Mouse (Mus musculus): ENCODE results near the gene Tmem175.

The Tmem175 gene

DNA sequence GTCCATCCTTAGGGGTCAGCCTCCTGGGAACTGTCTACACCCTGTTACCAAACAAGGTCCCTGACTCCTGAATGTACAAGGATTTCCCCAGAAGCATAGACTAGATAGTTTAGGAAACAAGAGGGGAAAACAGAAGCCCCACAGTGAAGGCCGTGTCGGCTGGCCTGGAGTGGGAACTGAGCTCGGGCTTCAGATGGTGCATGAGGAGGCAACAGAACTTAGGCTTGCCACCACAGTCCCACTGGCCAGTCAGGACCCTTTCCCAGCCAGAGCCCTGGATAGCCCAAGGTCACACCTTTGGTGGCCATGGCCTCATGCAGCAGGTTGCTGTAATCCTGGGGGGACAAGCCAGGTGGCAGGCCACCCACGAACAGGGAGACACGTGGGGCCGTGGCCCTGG, 23.8 kb downstream of the Tmem175 start:
- no peak for DNase-seq (ENCODE audit: low read depth, low spot score)

- DNase-seq (ENCODE audit: low read depth, low spot score) = no peak
These were observed 24.9 kb downstream of the Tmem175 start for GRCm38 (mm10) chr5:108654444-108654990.

- DNase-seq (ENCODE audit: low read depth, low spot score) = no peak
These were observed 25.8 kb downstream of the Tmem175 start for GRCm38 (mm10) chr5:108655381-108655780.

DNA sequence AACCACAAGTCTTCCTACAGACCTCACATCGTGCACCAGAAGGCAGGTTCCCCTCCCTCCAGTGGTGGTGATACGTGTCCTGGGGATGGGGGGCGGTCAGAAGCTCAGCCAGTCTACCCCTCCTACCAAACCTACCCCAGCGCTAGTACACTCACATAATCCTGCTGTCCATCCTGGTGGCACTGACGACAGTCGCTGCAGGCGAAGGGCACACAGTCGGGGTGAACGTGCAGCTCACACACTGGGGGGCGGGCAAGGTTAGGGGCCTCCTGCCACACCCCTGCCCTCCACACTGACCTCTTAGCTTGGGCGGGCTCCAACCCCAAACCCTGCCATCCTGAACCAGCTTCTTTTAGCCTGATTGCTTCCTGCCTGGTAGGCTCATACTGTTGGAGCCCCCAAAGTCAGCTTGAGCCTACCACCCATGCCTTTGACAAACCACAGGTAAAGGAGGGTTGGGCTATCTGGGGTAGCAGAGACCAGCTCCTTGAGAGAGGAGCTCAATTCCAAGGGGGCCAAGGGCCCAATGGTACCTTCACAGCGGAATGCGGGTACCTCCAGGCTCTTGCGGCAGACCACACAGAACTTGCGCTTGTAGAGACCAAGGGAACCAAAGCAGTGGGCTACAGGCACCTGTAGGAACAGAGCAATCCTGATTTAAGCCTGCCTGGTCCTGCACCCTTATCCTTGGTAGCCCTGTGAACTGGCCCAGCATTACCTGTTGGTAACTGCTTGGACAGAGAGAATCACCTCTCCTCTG, 26.5 kb downstream of the Tmem175 start:
- DNase-seq (ENCODE audit: low read depth, low spot score) = no peak

GRCm38 (mm10) chr5:108657406-108657805, 27.8 kb downstream of the Tmem175 start:
- DNase-seq (ENCODE audit: low read depth, low spot score) = no peak

GRCm38 (mm10) chr5:108658611-108659010, 29.0 kb downstream of the Tmem175 start:
- no peak for DNase-seq (ENCODE audit: low read depth, low spot score)

GRCm38 (mm10) chr5:108659698-108660631, 30.4 kb downstream of the Tmem175 start, which contains the start of gene Idua:
TSS of gene Idua (plus strand) at chr5:108660331.
- peak; percentile 9 for DNase-seq (ENCODE audit: low read depth, low spot score)

- peak; percentile 93 for DNase-seq (ENCODE audit: low read depth, low spot score)
These were observed 31.2 kb downstream of the Tmem175 start for GRCm38 (mm10) chr5:108660632-108661268.

GRCm38 (mm10) chr5:108662772-108663171, 33.2 kb downstream of the Tmem175 start:
- DNase-seq (ENCODE audit: low read depth, low spot score) = no peak

DNA sequence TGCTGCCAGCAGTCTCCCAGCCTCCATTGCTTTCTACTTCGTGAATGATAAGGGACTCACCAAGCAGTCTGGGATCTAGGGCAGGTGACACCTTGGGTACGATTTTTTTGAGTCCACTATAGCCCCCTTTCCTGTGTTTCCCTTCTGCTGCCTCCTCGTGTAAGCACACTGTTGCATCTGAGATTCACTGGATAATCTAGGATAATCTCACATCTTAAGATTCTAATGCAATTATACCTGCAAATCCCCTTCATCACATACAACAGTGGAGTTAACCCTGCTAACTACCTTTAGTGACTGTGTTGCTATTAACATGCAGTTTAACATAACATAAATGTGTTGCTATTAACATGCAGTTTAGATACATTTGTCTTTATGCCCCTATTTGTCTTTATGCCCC, 35.5 kb downstream of the Tmem175 start:
- no peak for DNase-seq (ENCODE audit: low read depth, low spot score)

GRCm38 (mm10) chr5:108667370-108667769, 37.8 kb downstream of the Tmem175 start:
- DNase-seq (ENCODE audit: low read depth, low spot score) = no peak

DNA sequence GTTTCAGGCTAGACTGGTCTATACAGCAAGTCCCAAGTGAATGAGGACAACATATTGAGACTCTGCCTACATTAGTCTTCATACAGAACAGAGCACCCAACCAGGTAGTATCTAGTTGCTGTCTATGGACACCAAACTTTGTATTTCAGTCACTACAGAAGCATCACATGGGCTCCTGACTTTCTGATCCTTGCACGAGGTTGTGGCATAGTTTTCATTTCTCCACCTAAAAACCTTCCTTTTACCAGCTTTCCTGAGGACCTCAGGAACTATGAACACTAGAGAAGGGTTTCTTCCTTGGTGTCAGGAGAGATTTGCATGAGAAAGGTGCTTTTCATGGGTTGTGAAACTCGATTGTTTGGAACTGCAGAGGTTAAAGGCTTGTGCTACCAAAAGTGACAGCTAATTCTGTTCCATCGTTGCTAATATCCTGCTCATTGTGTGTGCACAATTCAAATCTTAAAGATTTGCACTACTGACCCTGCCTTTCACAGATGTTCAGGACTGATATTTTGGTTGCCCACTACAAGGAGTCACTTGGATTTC, 38.9 kb downstream of the Tmem175 start:
- peak; percentile 57 for DNase-seq (ENCODE audit: low read depth, low spot score)

- DNase-seq (ENCODE audit: low read depth, low spot score) = peak; percentile 88
These were observed 39.7 kb downstream of the Tmem175 start, which contains the start of gene Dgkq for GRCm38 (mm10) chr5:108668977-108669936. TSS of gene Dgkq (minus strand) at chr5:108669672.

DNA sequence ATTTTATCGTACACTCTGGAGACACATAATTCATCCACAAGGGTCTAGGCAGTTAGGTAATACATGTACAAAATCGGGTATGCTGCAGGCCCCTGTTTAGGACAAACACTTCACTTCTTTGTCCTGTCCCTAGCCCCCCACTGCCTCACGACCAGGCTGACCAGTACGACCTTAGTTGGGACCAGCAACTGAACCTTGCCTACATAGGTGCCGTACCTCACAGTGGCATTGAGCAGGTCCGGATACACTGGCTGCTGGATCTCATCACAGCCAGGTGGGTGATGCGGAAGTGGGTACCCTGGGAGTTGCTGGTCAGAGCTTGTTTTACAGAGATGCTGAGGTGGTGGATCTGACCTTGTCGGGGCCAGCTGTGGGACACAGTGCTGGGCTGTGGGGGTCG, 40.4 kb downstream of the Tmem175 start:
- DNase-seq (ENCODE audit: low read depth, low spot score) = no peak

GRCm38 (mm10) chr5:108670785-108671184, 41.2 kb downstream of the Tmem175 start:
- DNase-seq (ENCODE audit: low read depth, low spot score) = peak; percentile 42

DNA sequence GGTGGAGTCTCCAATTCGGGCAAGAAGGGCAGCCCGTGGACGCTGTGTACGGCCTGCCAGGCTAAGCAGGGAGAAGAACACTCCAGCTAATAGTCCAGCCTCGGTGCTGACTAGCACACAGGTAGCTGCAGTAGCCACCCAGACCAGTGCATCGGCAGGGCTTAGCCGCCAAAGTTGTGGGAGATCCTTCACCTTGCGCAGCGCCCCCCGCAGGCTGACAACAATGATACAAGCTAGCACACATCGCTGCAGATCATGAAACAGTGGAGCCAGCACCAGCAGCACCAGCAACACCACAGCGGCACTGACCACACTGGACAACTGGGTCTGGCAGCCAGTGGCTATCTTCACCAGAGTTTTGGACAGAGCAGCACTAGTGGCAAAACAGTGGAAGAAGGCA, 42.2 kb downstream of the Tmem175 start:
- peak; percentile 49 for DNase-seq (ENCODE audit: low read depth, low spot score)

- DNase-seq (ENCODE audit: low read depth, low spot score) = no peak
These were observed 45.1 kb downstream of the Tmem175 start for GRCm38 (mm10) chr5:108674624-108675023.

DNA sequence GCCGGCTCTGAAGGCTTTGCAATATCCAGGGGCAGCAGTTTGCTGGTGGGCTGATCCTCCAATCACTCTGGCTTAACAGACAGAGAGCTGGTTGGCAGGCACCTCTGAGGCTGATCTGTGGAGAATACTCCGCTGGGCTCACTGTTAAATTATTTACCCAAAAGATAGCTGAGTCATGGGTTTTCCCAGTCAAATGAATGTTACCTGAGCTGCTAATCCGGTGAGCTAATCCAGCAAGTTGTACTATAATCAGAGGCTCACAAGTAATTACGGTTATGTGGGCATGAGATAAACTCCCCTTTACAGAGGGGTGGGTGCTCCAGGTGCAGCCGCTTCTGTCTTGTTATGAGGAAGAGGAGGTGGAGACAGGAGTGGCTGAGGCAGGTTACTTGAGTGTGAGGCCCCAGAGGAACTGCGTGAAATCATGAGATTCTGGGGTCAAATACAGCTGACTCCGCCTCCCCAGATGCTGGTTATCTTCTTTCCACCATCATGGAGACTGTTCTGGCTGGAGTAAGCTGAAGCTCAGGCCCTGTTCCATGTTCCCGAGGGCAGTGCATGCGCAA, 45.8 kb downstream of the Tmem175 start, which contains the start of gene Slc26a1:
Gene Slc26a1, minus strand, starts transcription at position 319 of the 566 bp plus-strand sequence.
- DNase-seq (ENCODE audit: low read depth, low spot score) = no peak

GRCm38 (mm10) chr5:108676772-108677498, 47.4 kb downstream of the Tmem175 start:
- no peak for DNase-seq (ENCODE audit: low read depth, low spot score)

Measured in R1 (cell line).